Mouse (Mus musculus) embryo, embryonic 10 days (tissue): Measurements from ENCODE around the gene Gm960.

Experiments used
- DNase-seq: peaks from one replicate; pipeline ENCODE4 v3.0.0-alpha.2; 2015; ENCODE audit warnings: low spot score

The Gm960 gene

GRCm38 (mm10) chr19:4698205-4698677 lies at the start of gene Gm960:
Gm960 (minus strand) TSS chr19:4698668.
- peak; percentile 72 for DNase-seq

DNA sequence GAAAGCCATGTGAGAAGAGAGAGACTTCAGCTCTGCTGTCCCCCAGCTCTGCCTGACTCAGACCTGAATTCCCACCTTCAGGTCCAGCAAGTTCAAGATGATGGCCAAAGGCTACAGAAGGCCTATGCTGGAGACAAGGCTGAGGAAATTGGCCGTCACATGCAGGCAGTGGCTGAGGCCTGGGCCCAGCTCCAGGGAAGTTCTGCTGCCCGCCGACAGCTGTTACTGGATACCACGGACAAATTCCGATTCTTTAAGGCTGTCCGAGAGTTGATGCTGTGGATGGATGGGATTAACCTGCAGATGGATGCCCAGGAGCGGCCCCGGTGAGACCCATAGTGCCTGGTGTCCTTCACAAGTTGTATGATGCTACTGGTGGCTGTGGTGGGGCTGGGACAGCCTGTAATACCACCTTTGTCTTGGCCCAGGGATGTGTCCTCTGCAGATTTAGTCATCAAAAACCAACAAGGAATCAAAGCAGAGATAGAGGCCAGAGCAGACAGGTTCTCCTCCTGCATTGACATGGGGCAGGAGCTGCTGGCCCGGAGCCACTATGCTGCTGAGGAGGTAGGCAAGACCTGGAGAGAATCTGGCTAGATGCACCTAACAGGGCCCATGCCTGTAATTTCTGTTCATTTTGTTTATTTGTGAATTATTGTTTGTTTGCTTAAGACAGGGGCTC lies 49.3 kb upstream of the Gm960 start:
- no peak for DNase-seq

- no peak for DNase-seq
Measured at GRCm38 (mm10) chr19:4746611-4747010, 48.1 kb upstream of the Gm960 start.

DNA sequence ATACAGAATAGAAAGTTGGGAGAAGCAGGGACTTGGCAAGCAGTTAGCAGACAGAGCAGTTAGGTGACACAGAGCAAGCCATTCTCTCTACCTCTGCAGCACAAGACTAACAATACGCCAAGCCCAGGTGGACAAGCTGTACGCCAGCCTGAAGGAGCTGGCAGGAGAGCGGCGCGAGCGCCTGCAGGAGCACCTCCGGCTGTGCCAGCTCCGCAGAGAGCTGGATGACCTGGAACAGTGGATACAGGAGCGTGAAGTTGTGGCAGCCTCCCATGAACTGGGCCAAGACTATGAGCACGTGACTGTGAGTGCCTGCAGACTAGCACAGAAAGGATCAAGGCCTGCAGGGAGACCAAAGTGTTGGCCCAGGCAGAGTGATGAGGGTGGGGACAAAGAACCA lies 47.2 kb upstream of the Gm960 start:
- no peak for DNase-seq

DNA sequence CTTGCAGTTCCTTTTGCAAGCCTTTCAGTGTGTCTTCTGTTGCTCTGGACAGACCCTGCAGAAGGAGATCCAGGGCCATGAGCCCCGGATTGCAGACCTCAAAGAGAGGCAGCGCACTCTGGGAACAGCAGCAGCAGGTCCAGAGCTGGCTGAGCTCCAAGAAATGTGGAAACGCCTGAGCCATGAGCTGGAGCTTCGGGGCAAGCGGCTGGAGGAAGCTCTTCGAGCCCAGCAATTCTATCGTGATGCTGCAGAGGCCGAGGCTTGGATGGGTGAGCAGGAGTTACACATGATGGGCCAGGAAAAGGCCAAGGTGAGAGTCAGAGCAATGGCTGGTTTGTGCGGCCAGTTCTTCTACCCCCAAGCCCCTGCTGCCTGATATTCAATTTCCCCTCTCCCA lies 46.6 kb upstream of the Gm960 start:
- DNase-seq: no peak

DNA sequence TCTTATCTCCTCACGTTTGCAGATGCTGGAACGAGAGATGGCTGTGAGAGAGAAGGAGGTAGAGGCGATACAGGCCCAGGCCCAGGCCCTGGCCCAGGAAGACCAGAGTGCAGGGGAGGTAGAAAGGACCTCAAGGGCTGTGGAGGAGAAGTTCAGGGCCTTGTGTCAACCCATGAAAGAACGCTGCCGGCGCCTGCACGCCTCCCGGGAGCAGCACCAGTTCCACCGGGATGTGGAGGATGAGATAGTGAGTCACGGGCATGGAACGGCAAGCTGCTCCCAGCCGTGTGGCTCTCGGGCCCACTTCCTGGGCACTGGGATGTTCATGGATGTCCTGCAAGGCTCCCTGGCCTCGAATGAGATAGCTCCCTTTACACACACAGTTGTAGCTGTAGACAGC lies 45.6 kb upstream of the Gm960 start:
- DNase-seq: no peak

DNA sequence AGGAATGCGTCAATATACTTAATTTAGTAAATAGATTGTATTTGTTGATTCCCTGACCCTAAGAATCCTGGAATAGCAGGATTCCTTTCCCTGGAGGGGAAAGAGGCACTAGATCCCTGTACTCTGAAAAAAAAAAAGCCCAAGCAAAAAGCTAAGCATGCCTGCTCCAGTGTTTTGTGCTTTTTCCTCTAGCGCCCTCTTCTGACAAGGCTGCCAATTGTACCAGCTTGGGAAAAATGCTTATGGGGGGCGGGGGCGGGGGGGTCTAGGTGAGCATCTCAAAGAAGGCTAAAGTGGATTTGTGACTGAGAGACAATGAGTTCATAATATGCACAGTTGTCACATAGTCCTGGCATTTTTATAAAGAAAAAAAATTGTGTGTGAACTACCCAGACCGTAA lies 45.1 kb upstream of the Gm960 start:
- peak; percentile 65 for DNase-seq

- no peak for DNase-seq
Measured at GRCm38 (mm10) chr19:4742229-4742628, 43.8 kb upstream of the Gm960 start.

- no peak for DNase-seq
Measured at GRCm38 (mm10) chr19:4741482-4741881, 43.0 kb upstream of the Gm960 start.

DNA sequence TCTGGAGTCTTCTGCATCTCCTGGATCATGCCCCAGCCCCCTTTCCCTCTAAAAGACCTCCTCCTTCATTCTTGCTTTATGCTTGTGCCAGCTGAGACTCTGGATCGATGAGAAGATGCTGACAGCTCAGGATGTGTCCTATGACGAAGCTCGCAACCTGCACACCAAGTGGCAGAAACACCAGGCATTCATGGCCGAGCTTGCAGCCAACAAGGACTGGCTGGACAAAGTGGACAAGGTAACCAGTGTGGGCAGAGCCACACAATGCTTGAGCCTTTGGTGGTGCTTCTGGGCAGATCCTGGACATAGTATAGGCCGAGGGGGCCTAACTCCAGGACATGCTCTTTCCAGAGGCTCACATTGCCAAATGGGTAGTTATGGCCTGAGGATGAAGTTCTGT lies 41.3 kb upstream of the Gm960 start:
- no peak for DNase-seq

DNA sequence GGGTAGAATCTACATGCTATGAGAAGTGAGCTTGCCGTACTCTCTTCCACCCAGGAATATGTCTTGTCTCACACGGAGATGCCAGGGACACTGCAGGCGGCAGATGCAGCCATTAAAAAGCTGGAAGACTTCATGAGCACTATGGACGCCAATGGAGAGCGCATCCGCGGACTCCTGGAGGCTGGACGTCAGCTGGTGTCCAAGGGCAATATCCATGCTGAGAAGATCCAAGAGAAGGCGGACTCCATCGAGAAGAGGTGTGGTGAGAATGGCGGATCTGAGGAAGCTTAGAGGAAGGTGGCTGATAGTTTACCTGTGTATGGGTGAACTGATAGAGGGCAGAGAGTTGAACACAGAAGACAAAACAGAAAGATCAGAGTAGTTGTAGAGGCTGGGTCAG lies 40.6 kb upstream of the Gm960 start:
- no peak for DNase-seq

- DNase-seq: no peak
Measured at GRCm38 (mm10) chr19:4737866-4738265, 39.4 kb upstream of the Gm960 start.

- DNase-seq: no peak
Measured at GRCm38 (mm10) chr19:4733052-4733451, 34.6 kb upstream of the Gm960 start.

DNA sequence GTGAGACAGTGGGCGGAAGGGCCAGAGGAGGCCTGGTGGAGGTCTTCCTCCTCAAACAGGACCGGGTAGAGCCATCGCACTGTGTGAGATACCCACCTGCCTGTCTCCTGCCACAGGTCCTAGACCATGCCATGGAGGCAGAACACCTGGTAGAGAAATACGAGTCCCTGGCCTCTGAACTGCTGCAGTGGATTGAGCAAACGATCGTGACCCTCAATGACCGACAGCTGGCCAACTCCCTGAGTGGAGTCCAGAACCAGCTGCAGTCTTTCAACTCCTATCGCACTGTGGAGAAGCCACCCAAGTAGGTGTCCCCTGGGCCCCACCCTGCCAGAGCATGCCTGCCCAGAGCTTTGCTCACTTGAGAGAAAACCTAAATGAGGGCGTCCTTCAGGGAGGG lies 30.7 kb upstream of the Gm960 start:
- DNase-seq: no peak

- peak; percentile 50 for DNase-seq
Measured at GRCm38 (mm10) chr19:4720671-4721244, 22.3 kb upstream of the Gm960 start.

DNA sequence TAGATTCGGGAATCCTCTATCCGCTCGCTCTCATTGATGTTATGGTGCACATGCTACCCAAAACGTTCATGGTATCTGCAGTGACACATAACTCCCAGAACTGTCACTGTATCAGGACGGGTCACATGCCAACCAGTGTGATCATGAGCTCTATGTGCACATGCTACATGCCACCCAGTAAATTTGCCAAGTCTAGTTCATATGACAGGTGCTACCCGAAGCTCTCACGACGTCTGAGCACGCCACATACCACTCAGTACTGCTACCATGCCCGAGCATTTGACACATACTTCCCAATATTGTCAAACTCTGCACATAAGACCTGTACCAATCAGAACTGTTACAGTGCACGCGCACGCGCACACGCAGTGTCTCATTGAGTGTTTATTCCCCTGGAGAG lies 21.6 kb upstream of the Gm960 start:
- no peak for DNase-seq

DNA sequence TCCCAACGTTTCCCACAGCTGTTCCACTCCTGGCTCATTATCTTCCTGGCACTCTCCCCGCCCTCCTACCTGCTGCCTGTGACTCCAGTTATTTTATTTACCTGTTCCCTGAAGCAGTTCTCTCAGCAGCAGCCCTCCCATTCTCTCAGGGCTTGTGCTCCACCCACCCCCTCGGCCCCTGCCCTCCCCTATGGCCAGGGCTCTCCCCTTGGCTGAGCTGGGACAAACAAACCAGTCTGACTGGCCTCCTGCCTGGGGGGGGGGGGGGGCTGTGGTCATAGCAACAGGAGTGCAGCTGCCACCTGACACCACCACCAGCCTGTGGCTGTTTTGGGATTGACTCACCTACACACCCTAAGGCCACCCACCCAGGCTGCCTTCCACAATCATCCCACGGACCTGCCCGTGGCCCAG lies 20.9 kb upstream of the Gm960 start:
- peak; percentile 17 for DNase-seq

DNA sequence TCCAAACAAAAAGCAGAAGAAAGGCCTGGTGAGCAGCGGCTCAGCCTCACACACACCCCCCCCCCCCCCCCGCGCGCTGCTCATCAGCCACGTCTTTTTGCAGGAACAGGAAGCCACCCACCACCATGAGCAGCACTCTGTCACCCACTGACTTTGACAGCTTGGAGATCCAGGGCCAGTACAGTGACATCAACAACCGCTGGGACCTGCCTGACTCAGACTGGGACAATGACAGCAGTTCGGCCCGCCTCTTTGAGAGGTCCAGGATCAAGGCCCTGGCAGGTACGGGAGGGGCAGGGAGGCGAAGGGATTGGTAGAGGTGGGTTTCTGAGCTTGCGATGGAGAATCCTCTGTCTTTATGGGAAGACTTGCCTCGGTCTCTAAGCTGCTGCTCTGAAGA lies 20.2 kb upstream of the Gm960 start:
- DNase-seq: no peak

- no peak for DNase-seq
Measured at GRCm38 (mm10) chr19:4717281-4717680, 18.8 kb upstream of the Gm960 start.

DNA sequence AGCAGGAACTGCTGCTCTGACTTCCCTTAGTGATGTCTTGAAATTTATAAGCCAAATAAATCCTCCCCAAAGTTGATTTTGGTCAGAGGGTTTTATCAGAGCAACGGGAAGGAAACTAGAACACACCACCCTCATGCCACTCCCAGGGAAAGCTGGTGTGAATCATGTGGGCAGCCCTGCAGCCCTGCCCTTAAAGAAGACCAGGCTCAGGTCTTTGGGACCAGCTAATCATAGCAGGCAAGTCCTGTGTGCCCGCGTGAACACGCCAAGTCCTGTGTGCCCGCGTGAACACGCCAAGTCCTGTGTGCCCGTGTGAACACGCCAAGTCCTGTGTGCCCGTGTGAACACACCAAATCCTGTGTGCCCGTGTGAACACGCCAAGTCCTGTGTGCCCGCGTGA lies 18.3 kb upstream of the Gm960 start:
- DNase-seq: no peak

DNA sequence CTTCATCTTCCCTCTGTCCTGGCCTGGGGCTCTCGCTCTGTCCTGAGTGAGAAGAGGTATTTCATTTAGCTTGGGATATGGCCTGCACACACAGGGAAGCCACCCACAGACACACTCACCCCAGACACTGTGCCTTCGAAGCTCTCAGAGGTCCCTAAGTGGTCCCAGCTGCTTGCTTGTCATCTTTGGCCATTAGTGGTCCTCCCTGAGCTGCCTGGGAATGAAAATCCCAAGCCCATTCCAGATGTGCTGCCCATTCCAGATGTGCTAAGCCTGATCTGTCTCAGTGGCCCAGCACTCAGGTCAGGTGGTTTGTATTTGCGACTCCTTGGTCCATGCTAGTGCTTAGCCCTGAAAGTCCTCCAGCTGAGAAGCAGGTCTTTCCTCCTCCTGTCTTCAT lies 15.4 kb upstream of the Gm960 start:
- no peak for DNase-seq

GRCm38 (mm10) chr19:4712781-4713526 lies 14.5 kb upstream of the Gm960 start:
- DNase-seq: no peak

GRCm38 (mm10) chr19:4712156-4712780 lies 13.8 kb upstream of the Gm960 start:
- peak; percentile 74 for DNase-seq
